Mouse (Mus musculus) lung, embryonic 14.5 days (tissue): ENCODE measurements around the gene Ksr1. TPM values are rescaled to one million over a fixed set of nuclear protein-coding genes. Genes with fewer than 3 reads are reported as not detected.

Source experiments
- ATAC-seq: fragments of 200-750 bp; cut with Nextera tagmentation; 2 replicates; pipeline ENCODE4 v1.8.0; 2017; ENCODE audit warnings: mild to moderate bottlenecking, moderate TSS enrichment, moderate library complexity; ENCODE audit not compliant: insufficient read depth
- DNase-seq: peaks from one replicate; pipeline ENCODE4 v3.0.0-alpha.2; 2015
- H3K27ac ChIP-seq: fragments of 300-500 bp; sonication (generic); 2 replicates; pipeline ENCODE4 v1.5.1; 2014; ENCODE audit warnings: low read depth, mild to moderate bottlenecking, moderate library complexity
- H3K27me3 ChIP-seq: fragments of 300-500 bp; sonication (generic); 2 replicates; pipeline ENCODE4 v1.6.1; 2014; ENCODE audit warnings: low read length, control low read depth; ENCODE audit not compliant: insufficient read depth
- H3K36me3 ChIP-seq: fragments of 300-500 bp; sonication (generic); 2 replicates; pipeline ENCODE4 v1.6.1; 2014; ENCODE audit warnings: control low read depth; ENCODE audit not compliant: insufficient read depth
- H3K4me1 ChIP-seq: fragments of 300-500 bp; sonication (generic); 2 replicates; pipeline ENCODE4 v1.6.1; 2014; ENCODE audit warnings: antibody characterized with exemption, control low read depth; ENCODE audit not compliant: insufficient read depth
- H3K4me2 ChIP-seq: fragments of 300-500 bp; sonication (generic); 2 replicates; pipeline ENCODE4 v1.6.1; 2014; ENCODE audit warnings: mild to moderate bottlenecking
- H3K4me3 ChIP-seq: fragments of 300-500 bp; sonication (generic); 2 replicates; pipeline ENCODE4 v1.5.1; 2014; ENCODE audit warnings: low read depth, low read length
- H3K9ac ChIP-seq: fragments of 300-500 bp; sonication (generic); 2 replicates; pipeline ENCODE4 v1.6.1; 2014
- H3K9me3 ChIP-seq: fragments of 300-500 bp; sonication (generic); 2 replicates; pipeline ENCODE4 v1.6.1; 2016; ENCODE audit warnings: low read depth, low read length, control low read depth
- CTCF ChIP-seq: IDR thresholded peaks from 2 replicates; pipeline ENCODE4 v1.5.1; 2016; ENCODE audit warnings: antibody characterized with exemption, low read depth
- WGBS: fragments of 180-500 bp; shearing (Covaris S2); extraction: QIAGEN DNeasy Blood & Tissue Kit; methylation state at CpG from one replicate; pipeline ENCODE4 v1.1.7; 2014; 5-methylcytosine and 5-hydroxymethylcytosine counted together
- polyA plus RNA-seq: library from polyadenylated mRNA; unstranded; fragments of >200 nt; fragmentation: Nextera tagmentation; extraction: Ambion mirVana; gene quantifications from 2 replicates; pipeline ENCODE4 v1.2.1, GENCODE M21; 2014

Ksr1 gene
- polyA plus RNA-seq, 1 experiment from 2014 or later = 5.1 TPM

GRCm38 (mm10) chr11:79067172-79067571 is 79.0 kb downstream of the Ksr1 start:
- peaks cover 3% of the 10 kb centered on the region; the same call in 1 of the 2 replicates for H3K4me1 ChIP-seq
- H3K4me3 ChIP-seq = no peak overlapping the region
- no peak overlapping the region for H3K4me2 ChIP-seq
- no peak for DNase-seq
- ATAC-seq = no peak
- no peak for TF ChIP-seq CTCF
- WGBS = 84% methylated on average over 4 of the region's 4 CpGs
- no peaks in the 10 kb centered on the region for H3K9me3 ChIP-seq
- no peak overlapping the region for H3K27ac ChIP-seq
- peaks cover 5% of the 10 kb centered on the region; the same call in 1 of the 2 replicates for H3K36me3 ChIP-seq
- H3K27me3 ChIP-seq = no peaks in the 10 kb centered on the region
- no peak overlapping the region for H3K9ac ChIP-seq

DNA sequence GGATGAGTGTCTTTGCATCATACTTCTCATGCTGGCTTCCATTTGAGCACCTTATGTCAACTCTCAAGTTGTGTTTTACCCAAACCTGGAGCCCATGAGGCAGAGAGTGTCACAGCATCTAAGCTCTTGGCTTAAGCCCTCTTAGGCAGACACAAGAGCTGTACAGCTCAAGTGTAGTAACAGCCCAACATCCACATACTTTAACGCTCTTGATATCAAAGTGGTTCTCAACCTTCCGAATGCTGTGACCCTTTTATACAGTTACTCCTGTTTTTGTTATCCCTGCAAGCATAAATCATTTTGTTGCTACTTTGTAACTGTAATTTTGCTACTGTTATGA is 80.0 kb downstream of the Ksr1 start:
- Histone ChIP-seq H3K4me2 (no peak overlapping the region), H3K36me3 (peaks cover 3% of the 10 kb centered on the region; the same call in 1 of the 2 replicates), H3K27me3 (no peaks in the 10 kb centered on the region), H3K4me3 (no peak overlapping the region), H3K4me1 (peaks cover 3% of the 10 kb centered on the region; the same call in 1 of the 2 replicates), H3K9me3 (no peaks in the 10 kb centered on the region), H3K27ac (peak overlapping the region; percentile 55; the same call in 1 of the 2 replicates), H3K9ac (no peak overlapping the region)
- DNase-seq (no peak), ATAC-seq (no peak)
- WGBS = 70% methylated on average over 2 of the region's 2 CpGs
- TF ChIP-seq CTCF = no peak

GRCm38 (mm10) chr11:79065463-79066190 is 80.6 kb downstream of the Ksr1 start:
- DNase-seq = peak; percentile 81
- Histone ChIP-seq H3K4me1 (peaks cover 3% of the 10 kb centered on the region; the same call in 1 of the 2 replicates), H3K4me3 (no peak overlapping the region), H3K36me3 (no peaks in the 10 kb centered on the region), H3K9ac (no peak overlapping the region), H3K27ac (peak overlapping the region; percentile 55), H3K4me2 (no peak overlapping the region), H3K9me3 (no peaks in the 10 kb centered on the region), H3K27me3 (no peaks in the 10 kb centered on the region)
- 44% methylated on average over 11 of the region's 11 CpGs for WGBS
- no peak for ATAC-seq
- no peak for TF ChIP-seq CTCF

- Histone ChIP-seq H3K4me1 (peaks cover 3% of the 10 kb centered on the region; the same call in 1 of the 2 replicates), H3K4me2 (no peak overlapping the region), H3K9me3 (no peaks in the 10 kb centered on the region), H3K36me3 (no peaks in the 10 kb centered on the region), H3K27me3 (no peaks in the 10 kb centered on the region), H3K9ac (no peak overlapping the region), H3K27ac (no peak overlapping the region), H3K4me3 (no peak overlapping the region)
- WGBS = 73% methylated on average over 8 of the region's 8 CpGs
- no peak for ATAC-seq
- DNase-seq = no peak
- TF ChIP-seq CTCF = no peak
These were observed 81.9 kb downstream of the Ksr1 start for GRCm38 (mm10) chr11:79064311-79064710.

DNA sequence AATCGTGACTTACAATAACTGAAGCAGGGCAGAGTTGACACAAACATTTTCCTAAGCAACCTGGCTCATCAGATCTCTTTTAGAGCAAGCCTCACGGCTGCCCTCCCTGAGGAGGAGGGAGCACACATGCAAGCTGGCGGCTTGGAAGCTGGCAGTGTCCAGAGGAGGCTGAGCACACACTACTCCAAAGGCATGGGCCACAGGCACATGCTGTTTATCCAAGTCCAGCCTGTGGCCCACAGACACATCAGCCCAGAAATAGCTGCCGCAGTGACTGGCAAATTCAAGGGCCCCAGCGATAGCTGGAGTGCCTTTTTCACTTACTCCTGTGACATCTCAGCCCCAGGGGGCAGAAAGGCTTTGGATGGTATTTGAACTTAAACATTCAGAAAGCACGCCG is 82.6 kb downstream of the Ksr1 start:
- DNase-seq = no peak
- H3K4me3 ChIP-seq = no peak overlapping the region
- peaks cover 3% of the 10 kb centered on the region for H3K4me1 ChIP-seq
- no peak overlapping the region for H3K9ac ChIP-seq
- ATAC-seq = no peak
- H3K27me3 ChIP-seq = no peaks in the 10 kb centered on the region
- no peak overlapping the region for H3K4me2 ChIP-seq
- no peak for TF ChIP-seq CTCF
- no peak overlapping the region for H3K27ac ChIP-seq
- H3K9me3 ChIP-seq = no peaks in the 10 kb centered on the region
- no peaks in the 10 kb centered on the region for H3K36me3 ChIP-seq
- 64% methylated on average over 7 of the region's 7 CpGs for WGBS

GRCm38 (mm10) chr11:79062897-79063296 is 83.3 kb downstream of the Ksr1 start:
- TF ChIP-seq CTCF = no peak
- Histone ChIP-seq H3K27ac (no peak overlapping the region), H3K4me2 (no peak overlapping the region), H3K9me3 (no peaks in the 10 kb centered on the region), H3K27me3 (no peaks in the 10 kb centered on the region), H3K4me1 (peaks cover 4% of the 10 kb centered on the region), H3K36me3 (no peaks in the 10 kb centered on the region), H3K9ac (no peak overlapping the region), H3K4me3 (no peak overlapping the region)
- DNase-seq = no peak
- WGBS = 77% methylated on average over 5 of the region's 5 CpGs
- no peak for ATAC-seq

GRCm38 (mm10) chr11:79061839-79062238 is 84.4 kb downstream of the Ksr1 start:
- Histone ChIP-seq H3K27me3 (no peaks in the 10 kb centered on the region), H3K27ac (no peak overlapping the region), H3K9ac (no peak overlapping the region), H3K4me3 (no peak overlapping the region), H3K9me3 (no peaks in the 10 kb centered on the region), H3K36me3 (no peaks in the 10 kb centered on the region), H3K4me2 (no peak overlapping the region), H3K4me1 (peaks cover 8% of the 10 kb centered on the region)
- WGBS = 56% methylated on average over 7 of the region's 7 CpGs
- DNase-seq (no peak), ATAC-seq (no peak)
- no peak for TF ChIP-seq CTCF
